Mouse (Mus musculus) monocyte, adult 59 days (primary cell): ENCODE measurements around the gene Rps6ka6. TPM values are rescaled to one million over a fixed set of nuclear protein-coding genes. Genes with fewer than 3 reads are reported as not detected.

ENCODE experiments used
- total RNA-seq, 2 experiments: library from RNA; stranded (reverse); gene quantifications; one replicate each; pipeline ENCODE4 v1.2.4; 2023

Gene Rps6ka6
- total RNA-seq, result not detected

GRCm38 (mm10) chrX:111537859-111538258 lies at the start of gene Rps6ka6:
Gene Rps6ka6, minus strand, starts transcription at chrX:111537959.

Other genes with a start within 250 kb of the Rps6ka6 start
- not detected for gene Hdx, start 159.1 kb upstream of the Rps6ka6 start, total RNA-seq